Mouse (Mus musculus): ENCODE data around the gene Fv1.

- no peak for TF ChIP-seq CTCF (conservative IDR thresholded peaks at IDR 0.05; ENCODE audit: low read length)
- no peak for TF ChIP-seq POU5F1 (IDR thresholded peaks at IDR 0.05; ENCODE audit: borderline replicate concordance, low read length)
Observed at GRCm38 (mm10) chr4:147865651-147866050, 3.1 kb upstream of the Fv1 start.
